Mouse (Mus musculus): ENCODE results near the gene Mtfr1l. TPM values are rescaled to one million over a fixed set of nuclear protein-coding genes. Genes with fewer than 3 reads are reported as not detected.

Gene Mtfr1l
- polyA plus RNA-seq, 1 experiment = 88.3 TPM

DNA sequence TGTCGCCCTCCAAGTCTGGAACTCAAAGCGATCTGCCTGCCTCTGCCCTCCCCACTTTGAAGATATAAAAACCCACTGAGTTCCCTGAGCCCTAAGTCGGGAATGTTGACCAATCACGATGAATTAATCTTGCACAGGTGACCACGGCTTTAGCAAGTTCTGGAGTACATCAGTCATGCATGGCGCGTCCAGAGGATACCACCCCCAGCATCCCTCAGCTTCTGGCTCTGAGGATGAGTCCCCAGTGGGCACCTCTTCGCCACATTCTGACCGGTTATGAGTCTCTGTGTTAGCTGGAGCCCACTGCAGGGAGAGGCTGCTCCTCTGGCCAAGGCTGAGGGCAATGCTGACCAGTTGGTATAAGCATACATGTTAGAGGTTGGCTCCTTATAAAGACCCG lies 51.0 kb downstream of the Mtfr1l start:
- Histone ChIP-seq H3K4me3 (ENCODE audit: insufficient read depth, low read length) (no peak overlapping the region), H3K4me1 (ENCODE audit: control insufficient read depth, insufficient read depth, low read length) (no peaks in the 10 kb centered on the region; the same call in 1 of the 2 replicates), H3K27ac (ENCODE audit: insufficient read depth, low read length) (no peak overlapping the region)
- TF ChIP-seq CTCF (IDR thresholded peaks at IDR 0.05; ENCODE audit: borderline replicate concordance, insufficient read depth, low read length) (no peak), POLR2A (IDR thresholded peaks at IDR 0.05; ENCODE audit: low read depth, low read length) (no peak)

- H3K27ac ChIP-seq (ENCODE audit: insufficient read depth, low read length) = no peak overlapping the region
- H3K4me1 ChIP-seq (ENCODE audit: control insufficient read depth, insufficient read depth, low read length) = no peaks in the 10 kb centered on the region; the same call in 1 of the 2 replicates
- TF ChIP-seq POLR2A (IDR thresholded peaks at IDR 0.05; ENCODE audit: low read depth, low read length) = no peak
- TF ChIP-seq CTCF (IDR thresholded peaks at IDR 0.05; ENCODE audit: borderline replicate concordance, insufficient read depth, low read length) = no peak
- H3K4me3 ChIP-seq (ENCODE audit: insufficient read depth, low read length) = no peak overlapping the region
Measured at GRCm38 (mm10) chr4:134483696-134484095, 51.5 kb downstream of the Mtfr1l start.

GRCm38 (mm10) chr4:134483078-134483688 lies 52.0 kb downstream of the Mtfr1l start:
- Histone ChIP-seq H3K4me1 (ENCODE audit: control insufficient read depth, insufficient read depth, low read length) (no peaks in the 10 kb centered on the region; the same call in 1 of the 2 replicates), H3K4me3 (ENCODE audit: insufficient read depth, low read length) (no peak overlapping the region), H3K27ac (ENCODE audit: insufficient read depth, low read length) (no peak overlapping the region)
- TF ChIP-seq POLR2A (IDR thresholded peaks at IDR 0.05; ENCODE audit: low read depth, low read length) (no peak), CTCF (IDR thresholded peaks at IDR 0.05; ENCODE audit: borderline replicate concordance, insufficient read depth, low read length) (no peak)

GRCm38 (mm10) chr4:134482442-134482841 lies 52.7 kb downstream of the Mtfr1l start:
- H3K4me3 ChIP-seq (ENCODE audit: insufficient read depth, low read length) = no peak overlapping the region
- no peak for TF ChIP-seq POLR2A (IDR thresholded peaks at IDR 0.05; ENCODE audit: low read depth, low read length)
- no peak for TF ChIP-seq CTCF (IDR thresholded peaks at IDR 0.05; ENCODE audit: borderline replicate concordance, insufficient read depth, low read length)
- H3K4me1 ChIP-seq (ENCODE audit: control insufficient read depth, insufficient read depth, low read length) = no peaks in the 10 kb centered on the region; the same call in 1 of the 2 replicates
- no peak overlapping the region for H3K27ac ChIP-seq (ENCODE audit: insufficient read depth, low read length)

DNA sequence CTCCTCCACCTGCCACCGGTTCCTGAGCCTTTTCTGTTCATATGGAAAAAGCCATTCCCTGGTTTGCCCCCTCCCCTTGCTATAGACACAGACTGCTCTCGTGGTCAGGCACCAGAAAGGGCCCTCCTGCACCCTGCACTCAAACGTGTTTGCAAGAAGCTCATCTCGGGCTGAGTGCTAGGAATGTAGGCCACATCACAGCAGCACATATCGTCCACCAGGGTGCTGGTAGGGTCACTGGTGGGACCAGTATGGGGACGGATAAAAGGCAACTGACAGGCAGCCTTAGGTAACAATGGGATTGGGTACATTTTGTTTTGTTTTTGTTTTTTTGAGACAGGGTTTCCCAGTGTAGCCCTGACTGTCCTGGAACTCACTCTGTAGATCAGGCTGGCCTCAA lies 53.9 kb downstream of the Mtfr1l start:
- no peak overlapping the region for H3K4me3 ChIP-seq (ENCODE audit: insufficient read depth, low read length)
- TF ChIP-seq POLR2A (IDR thresholded peaks at IDR 0.05; ENCODE audit: low read depth, low read length) (no peak), CTCF (IDR thresholded peaks at IDR 0.05; ENCODE audit: borderline replicate concordance, insufficient read depth, low read length) (no peak)
- no peaks in the 10 kb centered on the region; the same call in 1 of the 2 replicates for H3K4me1 ChIP-seq (ENCODE audit: control insufficient read depth, insufficient read depth, low read length)
- no peak overlapping the region for H3K27ac ChIP-seq (ENCODE audit: insufficient read depth, low read length)

DNA sequence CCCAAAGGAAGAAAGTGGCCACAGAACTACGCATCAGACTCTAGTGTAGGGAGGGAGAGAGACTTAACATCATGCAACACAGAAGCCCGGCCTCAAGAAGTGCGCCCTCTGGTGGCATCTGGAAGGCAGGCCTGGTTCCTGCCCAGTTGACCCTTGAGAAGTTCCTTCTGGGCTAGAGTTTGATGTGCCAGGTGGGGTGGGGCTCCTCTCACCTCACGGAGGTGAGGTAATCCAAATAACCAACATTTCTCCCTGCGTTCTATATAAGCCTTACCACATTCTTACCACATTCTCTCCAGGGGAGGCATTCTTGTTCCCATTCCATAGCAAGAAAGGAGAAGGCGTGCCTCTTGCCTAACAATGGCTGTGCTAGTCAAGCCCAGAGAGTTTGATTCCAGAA lies 54.3 kb downstream of the Mtfr1l start:
- H3K27ac ChIP-seq (ENCODE audit: insufficient read depth, low read length) = no peak overlapping the region
- H3K4me1 ChIP-seq (ENCODE audit: control insufficient read depth, insufficient read depth, low read length) = no peaks in the 10 kb centered on the region; the same call in 1 of the 2 replicates
- H3K4me3 ChIP-seq (ENCODE audit: insufficient read depth, low read length) = no peak overlapping the region
- TF ChIP-seq CTCF (IDR thresholded peaks at IDR 0.05; ENCODE audit: borderline replicate concordance, insufficient read depth, low read length) (peak; percentile 71; the same call in 1 of the 2 replicates), POLR2A (IDR thresholded peaks at IDR 0.05; ENCODE audit: low read depth, low read length) (no peak)

DNA sequence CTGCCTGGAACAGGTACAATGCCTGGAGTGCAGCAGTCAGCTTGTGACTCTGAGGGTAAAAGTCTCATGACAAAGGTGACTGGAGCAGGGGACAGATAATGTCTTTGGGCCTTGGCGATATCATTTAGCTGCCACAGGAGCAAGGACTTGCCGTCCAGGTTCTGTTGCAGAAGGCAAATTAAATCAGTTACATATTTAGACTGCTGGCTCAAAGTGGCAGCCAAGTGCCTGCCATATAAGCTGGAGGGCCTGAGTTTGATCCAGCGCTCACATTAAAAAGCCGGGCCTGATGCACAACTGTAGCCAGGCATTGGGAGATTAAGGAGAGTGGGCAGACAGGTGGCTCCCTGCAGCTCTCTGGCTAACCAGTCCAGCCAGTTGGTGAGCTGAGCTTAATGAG lies 55.3 kb downstream of the Mtfr1l start:
- no peaks in the 10 kb centered on the region; the same call in 1 of the 2 replicates for H3K4me1 ChIP-seq (ENCODE audit: control insufficient read depth, insufficient read depth, low read length)
- H3K27ac ChIP-seq (ENCODE audit: insufficient read depth, low read length) = no peak overlapping the region
- H3K4me3 ChIP-seq (ENCODE audit: insufficient read depth, low read length) = no peak overlapping the region
- no peak for TF ChIP-seq CTCF (IDR thresholded peaks at IDR 0.05; ENCODE audit: borderline replicate concordance, insufficient read depth, low read length)
- TF ChIP-seq POLR2A (IDR thresholded peaks at IDR 0.05; ENCODE audit: low read depth, low read length) = no peak

- no peak for TF ChIP-seq POLR2A (IDR thresholded peaks at IDR 0.05; ENCODE audit: low read depth, low read length)
- peak; percentile 99 for TF ChIP-seq CTCF (IDR thresholded peaks at IDR 0.05; ENCODE audit: borderline replicate concordance, insufficient read depth, low read length)
- Histone ChIP-seq H3K4me1 (ENCODE audit: control insufficient read depth, insufficient read depth, low read length) (no peaks in the 10 kb centered on the region; the same call in 1 of the 2 replicates), H3K27ac (ENCODE audit: insufficient read depth, low read length) (no peak overlapping the region), H3K4me3 (ENCODE audit: insufficient read depth, low read length) (no peak overlapping the region)
Measured at GRCm38 (mm10) chr4:134478031-134478430, 57.2 kb downstream of the Mtfr1l start.

GRCm38 (mm10) chr4:134476899-134477298 lies 58.3 kb downstream of the Mtfr1l start:
- Histone ChIP-seq H3K4me3 (ENCODE audit: insufficient read depth, low read length) (no peak overlapping the region), H3K4me1 (ENCODE audit: control insufficient read depth, insufficient read depth, low read length) (no peaks in the 10 kb centered on the region), H3K27ac (ENCODE audit: insufficient read depth, low read length) (no peak overlapping the region)
- TF ChIP-seq CTCF (IDR thresholded peaks at IDR 0.05; ENCODE audit: borderline replicate concordance, insufficient read depth, low read length) = no peak
- no peak for TF ChIP-seq POLR2A (IDR thresholded peaks at IDR 0.05; ENCODE audit: low read depth, low read length)

Other genes with a start within 250 kb of the Mtfr1l start
- gene Pdik1l, start 247.5 kb downstream of the Mtfr1l start, polyA plus RNA-seq (2011; ENCODE audit: insufficient read length, low read depth, missing spikeins) = 8.5 and 10.3 TPM in 2 replicates
- gene Trim63, start 220.3 kb downstream of the Mtfr1l start, polyA plus RNA-seq (2011; ENCODE audit: insufficient read length, low read depth, missing spikeins) = not detected in 2 replicates
- not detected in 2 replicates for gene Slc30a2, start 192.2 kb downstream of the Mtfr1l start, polyA plus RNA-seq (2011; ENCODE audit: insufficient read length, low read depth, missing spikeins)
- 0.58 TPM in 2 replicates for gene Extl1, start 151.5 kb downstream of the Mtfr1l start, polyA plus RNA-seq (2011; ENCODE audit: insufficient read length, low read depth, missing spikeins)
- gene Pafah2, start 139.1 kb downstream of the Mtfr1l start, polyA plus RNA-seq (2011; ENCODE audit: insufficient read length, low read depth, missing spikeins) = 15.9 and 20.7 TPM in 2 replicates
- gene Stmn1, start 67.1 kb downstream of the Mtfr1l start, polyA plus RNA-seq (2011; ENCODE audit: insufficient read length, low read depth, missing spikeins) = 142 and 293 TPM in 2 replicates
- 6.8 and 9.3 TPM in 2 replicates for gene Paqr7, start 38.7 kb downstream of the Mtfr1l start, polyA plus RNA-seq (2011; ENCODE audit: insufficient read length, low read depth, missing spikeins)
- gene Aunip, start 24.4 kb downstream of the Mtfr1l start, polyA plus RNA-seq (2011; ENCODE audit: insufficient read length, low read depth, missing spikeins) = 8.5 and 9.7 TPM in 2 replicates
- 98.0 and 103 TPM in 2 replicates for gene Selenon, start 16.8 kb upstream of the Mtfr1l start, polyA plus RNA-seq (2011; ENCODE audit: insufficient read length, low read depth, missing spikeins)
- gene Man1c1, start 168.9 kb upstream of the Mtfr1l start, polyA plus RNA-seq (2011; ENCODE audit: insufficient read length, low read depth, missing spikeins) = 23.4 and 26.7 TPM in 2 replicates
- gene Ldlrap1, start 232.6 kb upstream of the Mtfr1l start, polyA plus RNA-seq (2011; ENCODE audit: insufficient read length, low read depth, missing spikeins) = 13.3 and 16.5 TPM in 2 replicates

Data from embryonic fibroblast, embryonic 13.5 days (primary cell).